Mouse (Mus musculus) embryo, embryonic 11.5 days (tissue): ENCODE data around the gene H2afx.

Source experiments
- DNase-seq: peaks from one replicate; pipeline ENCODE4 v3.0.0-alpha.2; 2012; ENCODE audit warnings: low read depth, low spot score

Gene H2afx

DNA sequence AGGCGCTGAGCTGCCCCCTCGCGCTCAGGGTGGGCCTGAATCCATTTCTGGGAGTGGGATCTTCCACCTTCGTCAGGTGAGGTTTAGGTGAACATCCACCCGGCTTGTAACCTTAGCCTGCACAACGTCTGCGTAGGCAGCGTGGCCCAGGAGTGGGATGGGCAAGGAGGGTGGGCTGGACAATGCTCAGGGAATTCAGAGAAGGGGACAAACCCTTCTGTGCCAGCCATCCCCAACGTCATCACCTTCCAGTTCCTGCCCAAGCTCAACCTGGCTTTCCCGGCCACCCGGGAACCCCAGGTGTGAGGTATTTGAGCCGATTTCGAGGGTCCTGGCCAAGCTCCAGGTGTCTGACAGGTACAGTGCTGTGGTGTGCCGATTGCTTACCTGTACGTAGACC is 45.4 kb downstream of the H2afx start:
- DNase-seq = no peak

DNA sequence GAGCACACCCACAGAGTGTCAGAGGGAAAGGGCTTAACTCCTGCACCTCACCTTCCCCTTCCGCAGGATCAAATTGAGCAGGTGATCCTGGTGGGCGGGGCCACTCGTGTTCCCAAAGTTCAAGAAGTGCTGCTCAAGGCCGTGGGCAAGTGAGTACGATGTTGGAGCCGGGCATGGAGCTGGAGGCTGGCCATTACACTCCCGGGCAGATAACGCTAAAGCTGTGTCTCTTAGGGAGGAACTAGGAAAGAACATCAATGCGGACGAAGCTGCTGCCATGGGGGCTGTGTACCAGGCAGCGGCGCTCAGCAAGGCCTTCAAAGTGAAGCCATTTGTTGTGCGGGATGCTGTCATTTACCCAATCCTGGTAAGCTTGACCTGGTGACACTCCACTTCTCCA is 50.1 kb downstream of the H2afx start:
- no peak for DNase-seq
